Mouse (Mus musculus) ovary, postnatal 14 days (tissue): ENCODE measurements around the gene Samd1.

Source experiments
- DNase-seq: peaks from one replicate; pipeline ENCODE4 v3.0.0; 2022; ENCODE audit warnings: low spot score

Samd1 gene

GRCm38 (mm10) chr8:84011705-84012498 is 14.4 kb downstream of the Samd1 start, which contains the start of gene 2210011C24Rik:
Gene 2210011C24Rik, minus strand, starts transcription at chr8:84012171.
- no peak for DNase-seq

GRCm38 (mm10) chr8:84012499-84013165 is 15.2 kb downstream of the Samd1 start:
- no peak for DNase-seq

- no peak for DNase-seq
Measured at GRCm38 (mm10) chr8:84015833-84016232, 18.4 kb downstream of the Samd1 start.

- DNase-seq, result no peak
Measured at GRCm38 (mm10) chr8:84019738-84020137, 22.3 kb downstream of the Samd1 start.

- DNase-seq, result no peak
Measured at GRCm38 (mm10) chr8:84021096-84021495, 23.6 kb downstream of the Samd1 start, which contains the start of gene Palm3. Gene Palm3, plus strand, starts transcription at chr8:84021471.

GRCm38 (mm10) chr8:84021569-84021968 is 24.1 kb downstream of the Samd1 start:
- no peak for DNase-seq

GRCm38 (mm10) chr8:84023085-84023484 is 25.6 kb downstream of the Samd1 start:
- DNase-seq, result no peak

- DNase-seq, result no peak
Measured at GRCm38 (mm10) chr8:84023631-84024030, 26.2 kb downstream of the Samd1 start.

GRCm38 (mm10) chr8:84024171-84024570 is 26.7 kb downstream of the Samd1 start:
- DNase-seq, result peak; percentile 57

- DNase-seq, result peak; percentile 49
Measured at GRCm38 (mm10) chr8:84025863-84026262, 28.4 kb downstream of the Samd1 start.

- no peak for DNase-seq
Measured at GRCm38 (mm10) chr8:84027449-84027848, 30.0 kb downstream of the Samd1 start.

GRCm38 (mm10) chr8:84029272-84029671 is 31.8 kb downstream of the Samd1 start:
- no peak for DNase-seq

GRCm38 (mm10) chr8:84032777-84033176 is 35.3 kb downstream of the Samd1 start:
- DNase-seq, result no peak

GRCm38 (mm10) chr8:84038015-84038414 is 40.5 kb downstream of the Samd1 start:
- DNase-seq, result no peak

- DNase-seq, result peak; percentile 69
Measured at GRCm38 (mm10) chr8:84039050-84039449, 41.6 kb downstream of the Samd1 start.

GRCm38 (mm10) chr8:84042066-84042947 is 44.8 kb downstream of the Samd1 start, which contains the start of gene Il27ra:
Gene Il27ra, minus strand, starts transcription at chr8:84042589.
- DNase-seq, result peak; percentile 55

GRCm38 (mm10) chr8:84042948-84043342 is 45.5 kb downstream of the Samd1 start:
- no peak for DNase-seq

- no peak for DNase-seq
Measured at GRCm38 (mm10) chr8:84044103-84044502, 46.6 kb downstream of the Samd1 start.

GRCm38 (mm10) chr8:84044900-84045299 is 47.4 kb downstream of the Samd1 start, which contains the start of gene Rln3:
Gene Rln3, minus strand, starts transcription at chr8:84045000.
- no peak for DNase-seq

GRCm38 (mm10) chr8:84046505-84046904 is 49.0 kb downstream of the Samd1 start:
- no peak for DNase-seq

- DNase-seq, result no peak
Measured at GRCm38 (mm10) chr8:84048171-84048570, 50.7 kb downstream of the Samd1 start.
